Mouse (Mus musculus) forebrain, postnatal 0 days (tissue): ENCODE data around the gene Gm11099. TPM values are rescaled to one million over a fixed set of nuclear protein-coding genes. Genes with fewer than 3 reads are reported as not detected.

Source experiments
- ATAC-seq: fragments of 200-750 bp; cut with Nextera tagmentation; 2 replicates; pipeline ENCODE4 v1.8.0; 2017; ENCODE audit warnings: mild to moderate bottlenecking, moderate library complexity
- DNase-seq: peaks from one replicate; pipeline ENCODE4 v3.0.0-alpha.2; 2015
- H3K27ac ChIP-seq: fragments of 300-500 bp; sonication (generic); 2 replicates; pipeline ENCODE4 v1.5.1; 2014; ENCODE audit warnings: low read depth, mild to moderate bottlenecking, antibody characterized with exemption, low read length, moderate library complexity, mixed read lengths
- H3K27me3 ChIP-seq: fragments of 300-500 bp; sonication (generic); 2 replicates; pipeline ENCODE4 v1.6.1; 2014; ENCODE audit warnings: mild to moderate bottlenecking, low read length, mixed read lengths; ENCODE audit not compliant: insufficient read depth
- H3K36me3 ChIP-seq: fragments of 300-500 bp; sonication (generic); 2 replicates; pipeline ENCODE4 v1.6.1; 2014; ENCODE audit warnings: mild to moderate bottlenecking, moderate library complexity; ENCODE audit not compliant: insufficient read depth
- H3K4me1 ChIP-seq: fragments of 300-500 bp; sonication (generic); 2 replicates; pipeline ENCODE4 v1.6.1; 2014; ENCODE audit warnings: antibody characterized with exemption; ENCODE audit not compliant: insufficient read depth
- H3K4me2 ChIP-seq: fragments of 300-500 bp; sonication (generic); 2 replicates; pipeline ENCODE4 v1.6.1; 2014; ENCODE audit warnings: low read depth, mild to moderate bottlenecking, moderate library complexity
- H3K4me3 ChIP-seq: fragments of 300-500 bp; sonication (generic); 2 replicates; pipeline ENCODE4 v1.5.1; 2014; ENCODE audit warnings: low read depth, low read length, mixed read lengths
- H3K9ac ChIP-seq: fragments of 300-500 bp; sonication (generic); 2 replicates; pipeline ENCODE4 v1.6.1; 2014; ENCODE audit warnings: mild to moderate bottlenecking
- H3K9me3 ChIP-seq: fragments of 300-500 bp; sonication (generic); 2 replicates; pipeline ENCODE4 v1.6.1; 2016; ENCODE audit warnings: low read length
- CTCF ChIP-seq: sonication (generic); IDR thresholded peaks from 2 replicates; pipeline ENCODE4 v1.5.1; 2016; ENCODE audit warnings: antibody characterized with exemption, control low read depth, low read depth
- WGBS: fragments of 180-500 bp; shearing (Covaris S2); extraction: QIAGEN DNeasy Blood & Tissue Kit; methylation state at CpG from one replicate; pipeline ENCODE4 v1.1.7; 2014; 5-methylcytosine and 5-hydroxymethylcytosine counted together
- polyA plus RNA-seq: library from polyadenylated mRNA; unstranded; fragments of >200 nt; fragmentation: Nextera tagmentation; extraction: Ambion mirVana; gene quantifications from 2 replicates; pipeline ENCODE4 v1.2.1, GENCODE M21; 2015
- total RNA-seq: library from RNA; depleted of rRNA; stranded (reverse); fragments of >200 nt; gene quantifications from 2 replicates; pipeline ENCODE4 v1.2.3, GENCODE M21; 2014

Gm11099 gene
- total and polyA plus RNA-seq, 2 experiments from 2014 or later, result not detected

DNA sequence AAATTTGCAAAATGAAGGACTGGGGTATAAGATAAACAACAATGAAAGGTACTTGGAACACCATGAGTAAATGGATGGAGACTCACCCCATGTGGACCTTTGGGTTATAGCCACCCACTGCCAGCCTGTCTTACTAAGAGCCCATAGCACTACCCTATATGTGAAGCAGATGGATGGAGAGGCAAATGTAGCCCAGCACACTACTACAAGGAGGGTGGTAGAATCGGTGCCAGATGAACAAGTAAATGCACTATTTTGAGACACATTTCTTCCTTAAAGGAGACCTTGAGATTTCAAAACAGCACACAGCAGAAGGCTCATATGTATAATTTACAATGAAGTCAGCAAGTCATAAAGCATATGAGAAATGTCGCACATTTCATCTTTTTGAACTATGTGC, 66.3 kb downstream of the Gm11099 start:
- no peak for DNase-seq
- WGBS, result 77% methylated on average over 2 of the region's 2 CpGs
- H3K4me1 ChIP-seq, result no peaks in the 10 kb centered on the region

DNA sequence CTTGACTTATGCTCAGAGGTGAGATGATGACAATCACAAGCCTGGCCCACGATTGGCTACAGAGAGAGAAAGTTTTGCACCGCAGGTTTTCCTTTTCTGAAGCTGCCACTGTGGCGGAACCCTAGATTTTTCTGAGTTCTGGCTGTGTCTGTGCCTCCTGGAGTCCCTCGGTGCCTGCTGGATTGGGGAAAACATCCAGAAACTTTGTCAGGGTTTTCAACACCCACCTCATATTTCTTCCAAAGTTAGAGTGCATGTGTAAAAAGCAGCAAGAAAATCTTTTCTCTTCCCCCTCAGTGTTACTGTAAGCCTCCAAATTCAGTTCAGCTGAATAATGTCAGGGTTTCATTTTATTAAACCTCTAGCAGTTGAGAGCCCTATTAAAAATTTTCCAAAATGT, 82.1 kb downstream of the Gm11099 start:
- H3K4me2 ChIP-seq, result no peak overlapping the region
- no peaks in the 10 kb centered on the region for H3K36me3 ChIP-seq
- ATAC-seq, result no peak
- no peak overlapping the region for H3K27ac ChIP-seq
- H3K9me3 ChIP-seq, result no peaks in the 10 kb centered on the region
- 87% methylated on average over 4 of the region's 4 CpGs for WGBS
- no peak for TF ChIP-seq CTCF
- H3K9ac ChIP-seq, result no peak overlapping the region
- no peak overlapping the region for H3K4me3 ChIP-seq
- no peaks in the 10 kb centered on the region for H3K4me1 ChIP-seq
- DNase-seq, result no peak
- no peaks in the 10 kb centered on the region for H3K27me3 ChIP-seq

More for the DNA sequence above, 66.3 kb downstream of the Gm11099 start:
- peak; percentile 42; the same call in 1 of the 2 replicates for ATAC-seq
- no peak for TF ChIP-seq CTCF
- Histone ChIP-seq H3K9me3 (no peaks in the 10 kb centered on the region), H3K27ac (no peak overlapping the region), H3K36me3 (no peaks in the 10 kb centered on the region), H3K27me3 (no peaks in the 10 kb centered on the region), H3K4me2 (no peak overlapping the region), H3K4me3 (no peak overlapping the region), H3K9ac (no peak overlapping the region)

DNA sequence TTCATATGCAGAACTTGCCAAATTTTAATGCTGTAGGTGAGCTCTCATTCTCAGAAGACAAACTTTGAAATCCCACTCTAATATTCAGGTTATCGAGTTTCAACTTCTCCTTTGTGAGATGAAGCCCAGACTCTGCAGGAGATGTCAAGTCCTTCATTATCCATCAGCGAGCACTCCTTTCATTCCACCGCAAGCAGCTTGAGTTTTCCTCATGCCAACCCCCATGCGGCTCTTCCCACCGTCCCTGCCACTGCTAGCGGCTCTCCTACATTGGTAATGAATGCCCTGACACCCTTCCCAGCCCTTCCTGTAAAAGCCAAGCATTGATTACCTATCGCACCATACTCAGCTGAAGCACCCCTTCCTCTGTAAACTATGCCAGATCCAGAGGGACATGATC, 89.6 kb downstream of the Gm11099 start:
- WGBS, result 67% methylated on average over 7 of the region's 7 CpGs
- Histone ChIP-seq H3K36me3 (no peaks in the 10 kb centered on the region), H3K4me1 (no peaks in the 10 kb centered on the region), H3K27ac (no peak overlapping the region), H3K9ac (no peak overlapping the region), H3K4me2 (no peak overlapping the region), H3K9me3 (no peaks in the 10 kb centered on the region), H3K27me3 (no peaks in the 10 kb centered on the region), H3K4me3 (no peak overlapping the region)
- no peak for DNase-seq
- TF ChIP-seq CTCF, result no peak
- no peak for ATAC-seq

DNA sequence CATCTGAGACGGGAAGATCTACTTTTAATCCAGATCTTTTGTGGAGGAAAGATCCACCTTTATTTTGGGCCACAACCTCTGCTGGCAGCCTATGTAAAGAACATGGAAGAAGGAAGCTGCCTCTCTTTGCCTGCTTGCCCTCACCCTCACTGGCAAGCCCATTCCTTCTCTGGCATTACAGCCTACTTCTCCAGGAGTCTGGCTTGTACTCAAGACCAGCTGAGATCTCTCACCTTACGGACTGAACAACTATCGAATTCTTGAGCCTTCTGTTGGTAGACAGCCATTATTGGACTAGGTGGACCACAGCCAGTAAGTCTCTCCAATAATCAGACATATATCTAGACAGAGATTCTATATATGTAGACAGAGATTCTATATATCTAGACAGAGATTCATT, 92.9 kb downstream of the Gm11099 start:
- 86% methylated on average over 3 of the region's 3 CpGs for WGBS
- H3K4me3 ChIP-seq, result no peak overlapping the region
- ATAC-seq, result no peak
- H3K9ac ChIP-seq, result no peak overlapping the region
- no peak overlapping the region for H3K4me2 ChIP-seq
- no peak for DNase-seq
- H3K27me3 ChIP-seq, result no peaks in the 10 kb centered on the region
- no peak overlapping the region for H3K27ac ChIP-seq
- no peaks in the 10 kb centered on the region for H3K4me1 ChIP-seq
- no peaks in the 10 kb centered on the region for H3K36me3 ChIP-seq
- TF ChIP-seq CTCF, result no peak
- no peaks in the 10 kb centered on the region for H3K9me3 ChIP-seq

DNA sequence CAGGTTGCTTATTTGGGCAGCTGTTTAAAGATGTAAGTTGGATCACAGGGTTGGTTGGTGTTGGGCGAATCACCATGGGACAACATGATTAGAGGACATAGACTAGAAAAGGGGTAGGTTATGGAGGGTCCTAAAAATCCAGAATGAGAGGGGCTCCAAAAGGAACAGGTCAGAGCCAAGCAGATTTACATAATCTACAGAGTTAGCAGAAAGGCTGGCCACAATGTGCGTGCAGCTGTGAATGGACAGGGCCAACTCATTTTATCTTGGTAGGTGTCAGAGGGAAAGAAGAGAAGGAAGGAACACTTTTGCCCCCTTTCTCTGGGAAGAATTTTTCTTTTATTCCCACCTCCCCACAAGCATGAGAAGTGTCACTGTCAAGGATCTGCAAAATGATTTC, 97.1 kb downstream of the Gm11099 start:
- H3K4me2 ChIP-seq, result no peak overlapping the region
- no peak overlapping the region for H3K27ac ChIP-seq
- no peak overlapping the region for H3K9ac ChIP-seq
- H3K9me3 ChIP-seq, result no peaks in the 10 kb centered on the region
- H3K27me3 ChIP-seq, result no peaks in the 10 kb centered on the region
- no peaks in the 10 kb centered on the region for H3K4me1 ChIP-seq
- DNase-seq, result no peak
- H3K36me3 ChIP-seq, result no peaks in the 10 kb centered on the region
- TF ChIP-seq CTCF, result no peak
- ATAC-seq, result no peak
- WGBS, result 63% methylated on average over 2 of the region's 2 CpGs
- no peak overlapping the region for H3K4me3 ChIP-seq

DNA sequence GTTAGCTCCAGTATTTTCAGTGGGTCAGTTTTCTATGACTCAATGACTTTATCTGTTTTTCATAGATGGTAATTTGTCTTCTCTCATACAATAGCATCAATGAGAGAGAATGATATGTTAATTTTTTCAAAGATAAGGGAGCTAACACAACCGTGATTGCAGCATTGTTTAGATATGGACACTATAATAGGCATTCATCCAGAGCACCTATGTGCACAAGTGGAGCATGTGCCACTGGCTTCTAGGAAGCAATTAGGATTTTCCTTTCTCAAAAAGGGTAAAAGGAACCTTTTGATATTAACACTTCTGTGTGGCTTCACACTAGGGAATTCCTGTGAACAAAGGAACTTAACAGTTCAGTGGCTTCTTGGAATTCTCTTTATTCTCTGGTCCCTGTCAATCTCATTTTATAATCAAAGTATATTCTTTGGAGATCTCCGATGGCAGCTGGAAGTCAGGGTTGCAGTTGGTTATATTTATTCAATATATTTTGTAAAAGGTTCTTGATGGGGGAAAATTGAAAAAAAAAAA, 97.6 kb downstream of the Gm11099 start:
- no peak for DNase-seq
- no peak overlapping the region for H3K9ac ChIP-seq
- H3K36me3 ChIP-seq, result no peaks in the 10 kb centered on the region
- no peaks in the 10 kb centered on the region for H3K4me1 ChIP-seq
- 10% methylated on average over 2 of the region's 2 CpGs for WGBS
- no peaks in the 10 kb centered on the region for H3K27me3 ChIP-seq
- no peak overlapping the region for H3K4me3 ChIP-seq
- no peak overlapping the region for H3K4me2 ChIP-seq
- no peak overlapping the region for H3K27ac ChIP-seq
- ATAC-seq, result no peak
- no peak for TF ChIP-seq CTCF
- H3K9me3 ChIP-seq, result no peaks in the 10 kb centered on the region
